Mouse (Mus musculus) macrophage (primary cell): Measurements from ENCODE around the gene Gm37419. TPM values are rescaled to one million over a fixed set of nuclear protein-coding genes. Genes with fewer than 3 reads are reported as not detected.

Experiments used
- H3K27ac ChIP-seq: fragments of 350-480 bp; formaldehyde crosslinking; 2 replicates; pipeline ENCODE4 v1.9.0; 2021
- H3K36me3 ChIP-seq: fragments of 350-480 bp; formaldehyde crosslinking; 2 replicates; pipeline ENCODE4 v1.9.0; 2021; ENCODE audit errors: inconsistent target
- H3K4me3 ChIP-seq: fragments of 350-480 bp; formaldehyde crosslinking; 2 replicates; pipeline ENCODE4 v1.9.0; 2021; ENCODE audit errors: inconsistent target
- H3K79me2 ChIP-seq: fragments of 350-480 bp; formaldehyde crosslinking; 2 replicates; pipeline ENCODE4 v1.9.0; 2021; ENCODE audit errors: inconsistent target
- WGBS: methylation state at CpG from one replicate; pipeline ENCODE4 v1.1.7; 2026; ENCODE audit warnings: inconsistent platforms; ENCODE audit not compliant: missing documents; 5-methylcytosine and 5-hydroxymethylcytosine counted together
- polyA plus RNA-seq: library from polyadenylated mRNA; stranded (reverse); fragments of 250-400 nt; gene quantifications from 3 replicates; pipeline ENCODE4 v1.2.4, GENCODE M21; 2018; ENCODE audit warnings: inconsistent platforms

Gm37419 gene
- polyA plus RNA-seq, 1 experiment from 2014 or later, result not detected

DNA sequence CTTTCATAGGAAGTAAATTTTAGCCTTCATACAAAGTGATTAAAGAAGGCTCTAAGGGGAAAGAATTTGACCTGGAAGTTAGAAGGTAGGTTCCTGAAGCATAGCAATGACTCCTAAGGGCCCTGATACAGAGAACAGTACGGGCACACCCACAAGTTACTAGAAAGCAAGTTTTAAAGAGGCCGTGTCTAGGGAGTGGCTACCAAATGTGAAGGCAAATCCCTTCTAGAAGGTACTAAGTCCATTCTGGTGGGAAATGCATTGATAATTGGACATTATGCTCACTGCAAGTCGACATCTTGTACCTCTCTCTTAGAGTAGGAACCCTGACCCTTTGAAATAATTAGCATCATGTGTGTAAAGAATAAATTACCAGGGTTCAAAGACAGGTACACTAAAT lies 48.1 kb downstream of the Gm37419 start:
- no peaks in the 10 kb centered on the region for H3K79me2 ChIP-seq
- no peak overlapping the region for H3K27ac ChIP-seq
- WGBS, result 98% methylated on average over 3 of the region's 3 CpGs
- no peaks in the 10 kb centered on the region for H3K36me3 ChIP-seq
- no peak overlapping the region for H3K4me3 ChIP-seq

Other genes starting within 250 kb of the Gm37419 start
- not detected in 3 replicates for gene Sst, start 97.5 kb upstream of the Gm37419 start, polyA plus RNA-seq
- gene Rtp2, start 56.1 kb upstream of the Gm37419 start, polyA plus RNA-seq, result not detected in 3 replicates
- gene Bcl6, start 370 bp downstream of the Gm37419 start, polyA plus RNA-seq, result 17.7 to 34.4 TPM (median 23.6 TPM) in 3 replicates